15 mouse cellular contexts compared by ENCODE assay signal in genomic region chr8:83062276-83062675, GRCm38 (mm10).
"Had no signal": no experiment of that assay in that cellular context is flagged by ENCODE, and none has a peak within 500 bp of the region (broad histone marks: within the 10 kb centered on the region; RNA-seq: fewer than 3 reads in every experiment).

No protein-coding gene starts in this region.

- DNase-seq: liver, postnatal 0 days; lung, adult 2 months; lung, postnatal 14 days; lung, postnatal 36 days; midbrain, embryonic 14.5 days; right cerebral cortex, postnatal 14 days; thymus, adult 2 months; thymus, postnatal 25 days; thymus, postnatal 4 days had no signal

- H3K36me3 ChIP-seq: lung, embryonic 15.5 days; midbrain, embryonic 12.5 days; neural tube, embryonic 12.5 days; stomach, embryonic 15.5 days had no signal

- H3K4me3 ChIP-seq: lung, embryonic 15.5 days; midbrain, embryonic 12.5 days; myocyte; neural tube, embryonic 12.5 days; stomach, embryonic 15.5 days had no signal

- H3K4me1 ChIP-seq: lung, embryonic 15.5 days; midbrain, embryonic 12.5 days; stomach, embryonic 15.5 days had no signal

- H3K9me3 ChIP-seq: lung, embryonic 15.5 days; midbrain, embryonic 12.5 days; neural tube, embryonic 12.5 days; stomach, embryonic 15.5 days had no signal

- H3K27me3 ChIP-seq: lung, embryonic 15.5 days; midbrain, embryonic 12.5 days; neural tube, embryonic 12.5 days; stomach, embryonic 15.5 days had no signal

- H3K27ac ChIP-seq: lung, embryonic 15.5 days; midbrain, embryonic 12.5 days; neural tube, embryonic 12.5 days; stomach, embryonic 15.5 days; stomach, postnatal 0 days had no signal
